Mouse (Mus musculus) cerebellum, postnatal 4 days (tissue): Measurements from ENCODE around the gene Oas1g.
"Not testable (repeated sequence)": the region's sequence is repeated elsewhere in the genome, so short reads cannot be mapped to it uniquely, and the experiment has no call there.

Experiments
- DNase-seq, 2 experiments: peaks; one replicate each; pipeline ENCODE4 v3.0.0; 2022; ENCODE audit warnings: low spot score in 2 of 2, mixed read lengths in 1 of 2

Gene Oas1g

DNA sequence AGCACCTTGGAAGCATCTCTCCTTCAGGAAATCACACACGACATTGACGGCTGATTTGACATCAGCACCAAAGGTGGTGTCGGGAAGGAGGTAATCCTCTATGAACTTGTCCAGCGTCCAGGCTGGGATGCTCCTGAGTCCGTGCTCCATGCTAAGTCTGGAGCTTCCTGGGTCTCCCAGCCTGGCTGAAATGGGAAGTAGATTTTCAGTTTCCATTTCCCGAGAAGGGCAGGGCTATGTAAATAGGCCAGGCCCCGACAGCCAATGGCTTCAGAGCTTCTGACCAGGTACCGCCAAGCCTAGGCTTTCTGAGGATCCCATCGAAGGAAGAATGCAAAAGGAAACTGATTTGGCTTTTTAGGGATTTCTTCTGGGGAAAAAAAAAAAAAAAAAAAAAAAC is at the start of gene Oas1g:
Gene Oas1g (minus strand): TSS at position 201 of the 400 bp plus-strand sequence.
- not testable (repeated sequence) for DNase-seq

DNA sequence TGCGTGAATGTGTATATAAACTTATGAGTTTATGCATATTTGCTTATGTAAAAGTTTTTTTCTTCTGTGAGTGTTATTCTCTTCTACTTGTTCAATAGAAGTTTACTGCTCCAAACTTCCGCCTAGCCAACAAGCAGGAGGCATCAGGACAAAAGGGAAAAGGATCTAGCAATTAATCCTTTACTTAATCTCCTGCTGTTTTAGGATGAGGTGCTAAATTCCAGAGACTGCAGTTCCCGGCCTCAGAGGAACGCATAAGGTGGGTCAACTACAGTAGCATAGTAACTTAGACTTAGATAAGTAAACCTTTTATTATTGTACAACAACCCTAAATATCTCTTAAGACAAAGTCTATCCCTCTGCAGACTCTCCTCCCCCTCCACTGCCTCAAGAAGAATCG is 46.6 kb upstream of the Oas1g start:
- DNase-seq = no peak

DNA sequence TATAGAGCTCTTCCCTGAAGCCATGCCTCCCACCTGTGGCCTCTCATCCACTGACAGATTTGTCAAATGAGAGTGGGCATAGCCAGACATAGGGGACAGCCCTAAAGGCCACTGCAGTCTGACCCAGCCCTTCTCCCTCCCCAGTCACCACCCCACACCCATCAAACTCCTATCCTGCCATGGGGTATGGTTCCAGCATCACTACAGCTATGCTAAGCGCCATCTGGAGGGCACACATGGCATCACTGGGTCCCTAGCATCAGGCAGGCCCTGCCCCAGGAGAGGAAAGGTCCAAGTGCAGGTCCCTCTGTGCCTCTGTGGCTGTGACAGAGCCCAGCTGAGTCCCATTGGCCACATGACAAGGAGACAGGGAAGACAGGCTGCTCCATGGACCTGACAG is 39.6 kb upstream of the Oas1g start:
- no peak for DNase-seq

DNA sequence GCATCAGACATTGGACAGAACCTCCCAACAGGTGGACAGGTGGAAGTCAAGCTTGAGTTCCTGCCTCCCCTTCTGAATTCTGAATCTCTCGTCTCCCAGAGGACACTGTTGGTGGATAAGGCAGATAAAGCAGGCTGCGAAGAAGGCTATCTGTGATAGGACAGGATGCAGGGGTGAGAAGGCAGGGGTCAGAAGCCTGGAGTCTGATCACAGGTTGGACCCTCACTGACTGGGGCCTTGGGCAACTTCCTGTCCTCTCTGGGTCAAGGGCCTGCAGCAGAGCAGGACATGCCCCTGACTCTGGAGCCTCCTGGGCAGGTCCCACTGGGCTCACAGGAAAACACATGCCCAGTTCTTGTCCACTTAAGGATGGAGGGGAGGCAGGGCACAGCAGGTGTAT is 38.9 kb upstream of the Oas1g start:
- DNase-seq = not testable (repeated sequence)

DNA sequence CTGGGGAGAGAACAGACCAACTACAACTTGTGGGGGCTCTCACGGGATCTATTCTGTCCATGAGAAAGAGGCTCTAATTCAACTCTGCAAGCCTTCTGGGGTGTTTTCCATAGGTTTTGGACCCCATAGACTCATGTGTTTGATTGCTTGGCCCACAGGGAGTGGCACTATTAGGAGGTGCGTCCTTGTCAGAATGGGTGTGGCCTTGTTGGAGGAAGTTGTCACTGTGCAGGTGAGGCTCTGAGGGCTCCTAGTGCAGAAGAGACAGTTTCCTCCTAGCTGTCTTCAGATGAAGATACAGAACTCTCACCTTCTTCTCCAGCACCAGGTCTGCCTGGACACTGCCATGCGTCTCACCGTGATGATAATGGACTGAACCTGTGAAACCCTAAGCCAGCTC is 37.1 kb upstream of the Oas1g start:
- DNase-seq = not testable (repeated sequence)

DNA sequence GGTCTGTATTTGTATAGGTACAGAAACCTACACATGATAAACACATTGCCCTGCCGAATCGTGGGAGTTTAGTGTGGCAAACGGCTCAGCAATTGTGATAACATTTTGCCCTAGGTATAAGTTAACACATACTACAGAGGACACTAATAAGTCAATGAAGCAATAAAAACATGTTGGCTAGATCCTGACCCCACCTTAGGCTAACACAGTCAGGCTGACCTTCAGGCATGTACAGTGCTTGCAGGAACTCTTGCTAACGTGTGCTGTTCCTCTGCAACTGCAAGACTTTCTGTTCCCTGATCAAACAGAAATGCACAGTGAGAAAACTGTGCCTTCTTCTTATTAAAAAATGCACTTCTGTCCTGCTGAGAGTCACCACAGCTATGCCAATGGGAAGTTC is 36.6 kb upstream of the Oas1g start:
- DNase-seq = no peak

DNA sequence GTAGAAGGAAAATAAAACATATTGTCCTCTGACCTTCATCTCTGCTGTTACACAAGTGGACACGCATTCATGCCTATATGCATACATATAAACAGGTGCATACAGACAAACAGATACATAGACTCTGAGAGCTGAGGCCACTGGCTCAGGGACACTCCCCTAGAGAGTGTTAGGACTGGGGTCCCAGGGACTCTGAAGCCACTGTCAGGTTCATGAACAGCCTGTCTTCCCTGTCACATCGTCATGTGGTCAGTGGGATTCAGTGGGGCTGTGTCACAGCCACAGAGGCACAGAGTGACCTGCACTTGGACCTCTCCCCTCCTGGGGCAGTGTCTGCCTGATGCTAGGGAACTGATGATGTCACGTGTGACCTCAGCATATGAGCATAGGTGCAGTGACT is 32.9 kb upstream of the Oas1g start:
- DNase-seq = no peak

DNA sequence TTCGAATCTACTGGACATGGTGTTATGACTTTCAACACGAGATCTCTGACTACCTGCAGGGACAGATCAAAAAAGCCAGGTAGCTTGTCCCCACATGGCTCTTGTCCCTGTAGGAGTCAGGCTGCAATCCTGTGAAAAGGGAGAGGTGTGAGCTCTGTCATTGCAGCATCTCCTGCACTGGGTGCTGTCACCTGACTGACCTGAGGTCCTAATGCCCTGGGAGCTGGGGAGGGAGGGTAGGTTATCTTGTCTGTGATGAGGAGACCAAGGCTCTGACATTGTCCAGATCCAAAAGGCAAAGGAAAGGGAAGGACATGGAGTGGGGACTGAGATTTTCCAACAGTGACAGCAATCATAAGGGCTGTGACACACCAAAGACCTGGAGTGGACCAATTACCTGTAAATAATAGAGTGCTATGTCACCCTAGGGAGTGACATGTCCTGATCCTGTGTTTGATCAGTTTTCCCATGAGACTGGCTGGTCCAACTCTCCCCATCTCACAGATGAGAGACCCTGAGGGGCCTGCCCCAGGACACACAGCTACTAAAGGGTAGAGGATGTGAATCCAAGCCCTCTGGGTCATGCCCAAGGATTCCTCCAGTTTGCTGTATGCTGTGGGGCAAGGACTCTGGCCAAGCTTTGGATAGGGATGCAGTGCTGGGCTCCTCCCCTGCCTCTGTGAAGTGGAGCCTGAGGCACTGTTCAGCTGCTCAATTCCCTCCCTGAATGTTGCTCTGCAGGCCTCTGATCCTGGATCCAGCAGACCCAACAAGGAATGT is 31.9 kb upstream of the Oas1g start:
- DNase-seq = not testable (repeated sequence)

DNA sequence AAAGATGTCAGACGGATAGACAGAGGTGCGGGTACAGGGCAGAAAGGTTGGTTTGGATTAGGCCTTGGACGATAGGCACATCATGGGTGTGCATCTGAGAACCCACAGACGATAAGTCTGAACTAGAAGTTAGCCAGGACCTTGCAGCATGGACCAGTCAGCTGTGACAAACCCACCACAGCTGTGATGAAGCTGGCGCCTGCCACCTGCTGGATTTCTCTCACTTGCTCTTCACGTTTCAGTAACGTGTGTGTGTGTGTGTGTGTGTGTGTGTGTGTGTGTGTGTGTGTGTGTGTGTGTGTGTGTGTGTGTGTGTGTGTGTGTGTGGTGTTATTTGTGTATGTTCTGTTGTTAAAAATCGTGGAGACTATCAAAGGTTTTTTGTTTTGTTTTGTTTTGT is 26.8 kb upstream of the Oas1g start, which contains the start of gene Oas1d:
Gene Oas1d (plus strand): TSS at position 333 of the 400 bp plus-strand sequence.
- not testable (repeated sequence) for DNase-seq

DNA sequence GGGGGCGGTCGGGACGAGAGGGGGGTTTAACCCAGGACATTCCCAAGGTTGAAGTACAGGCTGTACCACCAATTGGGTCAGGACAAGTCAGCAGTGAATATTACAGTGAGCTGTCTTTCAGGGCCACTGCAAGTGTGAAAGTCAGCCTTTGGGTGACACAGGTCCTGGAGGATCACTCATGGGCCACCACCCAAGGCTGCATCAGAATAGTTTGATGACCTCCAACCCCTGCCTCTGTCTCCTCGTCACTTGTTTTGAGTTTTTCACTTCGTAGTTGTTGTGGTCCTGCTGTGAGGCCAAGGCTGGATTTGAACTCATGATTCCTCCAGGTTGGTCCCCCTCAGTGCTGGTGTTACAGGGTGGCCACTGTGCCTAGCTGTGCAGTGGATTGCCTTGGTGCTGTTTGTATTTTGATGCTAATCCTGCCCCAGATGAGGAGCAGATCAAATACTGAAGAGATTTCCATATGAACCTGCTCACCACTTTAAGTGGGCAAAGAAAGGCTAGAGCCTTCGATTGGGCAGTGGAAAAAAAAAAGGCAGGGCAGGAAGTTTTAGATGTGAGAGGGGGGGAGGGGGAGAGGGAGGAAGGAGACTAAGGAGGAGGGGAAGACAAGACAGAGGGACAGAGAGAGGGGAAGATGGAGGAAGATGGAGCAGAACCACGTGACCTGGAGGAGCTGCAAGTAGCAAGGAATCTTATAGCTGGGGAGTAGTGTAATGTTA is 20.9 kb upstream of the Oas1g start:
- DNase-seq = no peak

DNA sequence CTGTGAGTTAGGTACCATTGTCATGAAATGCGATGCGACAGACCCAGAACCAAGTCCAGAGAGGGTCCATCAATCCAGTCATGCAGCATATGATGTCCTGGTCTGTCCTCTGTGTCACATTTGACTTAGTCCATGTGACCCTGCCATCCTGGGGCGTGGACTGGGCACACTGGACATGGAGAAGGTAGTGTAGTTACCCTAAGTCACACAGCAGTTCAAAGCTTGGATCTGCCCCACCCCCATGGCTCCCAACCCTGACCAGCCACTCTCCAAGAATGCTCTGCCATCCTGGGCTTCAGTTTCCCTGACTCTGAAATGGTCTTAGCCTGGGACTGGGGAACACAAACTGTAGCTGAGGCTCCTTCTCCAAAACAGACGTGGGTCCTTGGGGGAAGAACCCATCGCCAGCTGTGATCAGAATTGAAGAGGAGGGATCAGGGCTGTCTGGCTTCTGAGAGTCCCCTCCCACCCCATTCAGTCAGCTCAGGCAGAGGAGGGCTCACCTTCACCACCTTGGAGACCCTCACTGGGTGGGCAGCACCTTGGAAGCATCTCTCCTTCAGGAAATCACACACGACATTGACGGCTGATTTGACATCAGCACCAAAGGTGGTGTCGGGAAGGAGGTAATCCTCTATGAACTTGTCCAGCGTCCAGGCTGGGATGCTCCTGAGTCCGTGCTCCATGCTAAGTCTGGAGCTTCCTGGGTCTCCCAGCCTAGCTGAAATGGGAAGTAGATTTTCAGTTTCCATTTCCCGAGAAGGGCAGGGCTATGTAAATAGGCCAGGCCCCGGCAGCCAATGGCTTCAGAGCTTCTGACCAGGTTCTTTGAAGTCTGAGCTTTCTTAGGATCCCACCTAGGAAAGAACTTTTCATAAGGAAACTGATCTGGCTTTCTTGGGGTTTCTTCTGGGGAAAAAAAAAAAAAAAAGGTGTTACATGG is 19.6 kb upstream of the Oas1g start, which contains the start of gene Oas1a:
Gene Oas1a (minus strand): TSS at position 731 of the 943 bp plus-strand sequence.
- DNase-seq = not testable (repeated sequence)

DNA sequence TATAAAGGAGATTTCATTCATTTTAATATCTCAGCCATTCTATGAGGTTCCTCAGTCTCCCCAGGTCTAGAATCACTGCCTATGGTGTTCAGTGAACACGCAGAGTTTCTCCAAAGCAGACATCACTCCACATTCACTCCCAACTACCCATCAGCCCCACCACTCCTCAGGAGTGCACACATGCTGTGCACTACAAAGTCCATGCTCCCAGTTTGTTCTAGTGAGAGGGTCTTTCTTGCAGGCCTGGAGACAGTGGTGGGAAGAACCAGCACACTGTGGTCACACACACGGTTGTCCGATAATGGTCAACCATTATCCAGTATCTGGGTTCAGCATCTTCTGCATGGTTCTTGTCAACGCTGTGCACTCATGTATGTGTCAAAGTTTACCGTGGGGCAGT is 14.6 kb upstream of the Oas1g start:
- no peak for DNase-seq

DNA sequence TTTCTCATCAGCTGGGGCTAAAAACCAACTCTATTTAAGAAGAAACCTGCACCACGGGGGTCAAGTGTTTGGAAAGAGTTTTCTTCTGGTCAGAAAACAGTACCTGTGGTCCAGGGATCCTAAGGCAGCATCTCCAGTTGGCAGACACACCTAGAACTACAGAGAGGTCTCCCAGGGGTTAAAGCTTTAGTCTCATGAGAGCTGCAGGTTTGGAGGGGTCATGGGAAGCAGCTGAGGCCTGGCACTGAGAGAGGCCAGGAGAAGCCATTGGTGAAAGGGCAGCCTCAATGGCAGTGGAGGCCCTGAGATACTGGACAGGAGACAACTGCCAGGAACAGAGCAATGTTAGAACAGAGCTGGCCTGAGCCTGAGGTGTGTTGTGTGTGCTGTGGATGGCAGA is 13.3 kb upstream of the Oas1g start:
- no peak for DNase-seq

DNA sequence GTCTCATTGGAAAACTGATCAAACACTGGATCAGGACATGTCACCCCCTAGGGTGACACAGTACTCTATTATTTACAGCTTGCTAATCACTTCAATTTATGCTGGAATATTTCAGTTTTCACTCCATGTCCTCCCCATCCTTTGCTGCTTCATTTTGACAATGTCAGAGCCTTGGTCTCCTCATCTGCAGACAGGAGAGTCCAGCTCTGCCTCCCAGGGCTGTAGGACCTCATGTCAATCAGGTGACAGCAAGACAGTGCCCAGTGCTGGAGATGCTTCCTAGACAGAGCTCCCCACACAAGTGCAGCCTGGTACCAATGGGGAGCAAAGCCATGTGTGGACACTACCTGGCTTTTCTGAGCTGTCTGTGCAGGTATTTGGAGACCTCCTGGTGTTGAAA is 11.3 kb upstream of the Oas1g start:
- no peak for DNase-seq

DNA sequence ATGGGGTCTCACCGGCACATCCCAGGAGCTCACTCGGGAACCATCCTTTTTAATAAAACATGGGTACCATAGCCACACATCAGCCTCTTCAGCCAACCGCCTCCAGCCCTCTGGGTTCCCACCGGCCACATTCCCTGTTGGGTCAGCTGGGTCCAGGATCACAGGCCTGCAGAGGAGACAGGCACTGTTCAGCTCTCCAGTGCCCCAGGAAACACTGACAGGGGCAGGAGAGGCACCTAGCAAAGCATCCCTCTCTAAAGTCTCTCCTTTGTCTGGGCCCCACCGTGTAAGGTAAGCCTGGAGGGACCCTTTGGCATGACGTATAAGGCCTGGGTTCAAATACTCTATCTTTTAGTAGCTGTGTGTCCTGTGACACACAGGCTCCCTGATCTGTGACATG is 10.9 kb upstream of the Oas1g start:
- no peak for DNase-seq

DNA sequence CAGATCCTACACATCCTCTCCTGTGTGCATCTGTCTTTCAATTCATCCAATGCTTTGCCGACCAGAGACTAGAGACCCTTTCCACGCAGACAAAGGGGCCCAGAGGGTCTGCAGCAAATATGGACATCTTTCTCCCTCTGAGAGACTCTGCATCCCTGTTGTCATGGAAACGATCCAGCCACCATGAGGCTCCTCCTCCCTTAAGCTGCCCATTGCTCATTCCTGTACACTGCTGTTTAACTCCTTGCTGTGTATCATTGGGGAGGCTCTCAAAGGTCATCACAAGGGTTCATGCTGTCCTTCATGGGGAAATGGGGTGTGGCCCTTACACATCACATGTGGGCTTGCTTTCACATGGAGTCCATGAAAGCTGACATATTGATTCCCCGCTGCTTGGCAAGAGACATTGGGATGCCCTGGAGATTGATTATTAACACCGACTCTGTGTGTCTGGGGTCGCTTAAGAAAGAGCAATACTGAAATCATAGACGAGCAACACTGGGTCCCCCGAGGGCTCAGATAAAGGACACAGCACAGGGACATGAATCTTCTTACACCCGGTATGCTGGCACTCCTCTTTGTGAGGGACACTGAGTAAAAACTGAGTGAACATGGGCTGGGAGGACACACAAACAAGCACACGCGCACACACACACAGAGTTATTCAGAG is 8.0 kb upstream of the Oas1g start:
- no peak for DNase-seq

DNA sequence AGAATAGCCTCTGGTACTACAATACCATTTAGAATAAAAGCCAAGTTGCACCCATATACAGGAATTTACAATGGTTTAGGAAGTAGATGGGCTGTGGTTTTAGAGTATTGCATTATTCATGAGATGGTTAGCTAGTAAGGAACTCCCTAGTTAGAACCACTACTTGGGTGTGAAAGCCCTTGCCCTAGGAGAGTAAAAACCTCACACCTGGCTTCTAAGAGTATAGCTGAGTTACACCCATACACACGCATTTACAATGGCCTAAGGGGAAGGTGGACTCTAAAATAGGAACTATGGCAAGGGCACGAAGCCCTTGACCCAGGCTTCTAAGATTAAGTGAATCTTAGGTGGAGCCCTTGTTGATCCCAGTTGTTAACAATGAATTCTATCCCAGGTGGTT is 7.3 kb upstream of the Oas1g start:
- not testable (repeated sequence) for DNase-seq

DNA sequence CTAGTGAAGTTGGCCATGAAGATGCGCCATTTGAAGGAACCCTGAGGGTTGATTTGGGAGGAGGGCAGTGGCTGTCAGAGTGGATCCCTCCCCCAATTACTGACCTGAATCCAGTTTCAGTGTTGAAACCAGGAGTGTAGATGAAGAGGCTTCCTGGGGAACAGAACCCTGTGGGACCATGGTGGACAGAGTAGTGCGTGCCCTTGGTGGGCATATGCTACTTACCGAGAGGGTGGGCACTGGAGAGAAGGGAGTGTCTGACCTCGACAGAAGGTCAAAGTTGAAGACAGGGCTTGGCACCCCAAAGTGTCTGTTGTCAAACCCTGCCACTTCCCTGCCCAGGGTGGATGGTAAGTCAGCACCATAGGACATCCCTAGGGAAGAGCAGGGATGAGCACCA is 6.5 kb upstream of the Oas1g start:
- DNase-seq = not testable (repeated sequence)

DNA sequence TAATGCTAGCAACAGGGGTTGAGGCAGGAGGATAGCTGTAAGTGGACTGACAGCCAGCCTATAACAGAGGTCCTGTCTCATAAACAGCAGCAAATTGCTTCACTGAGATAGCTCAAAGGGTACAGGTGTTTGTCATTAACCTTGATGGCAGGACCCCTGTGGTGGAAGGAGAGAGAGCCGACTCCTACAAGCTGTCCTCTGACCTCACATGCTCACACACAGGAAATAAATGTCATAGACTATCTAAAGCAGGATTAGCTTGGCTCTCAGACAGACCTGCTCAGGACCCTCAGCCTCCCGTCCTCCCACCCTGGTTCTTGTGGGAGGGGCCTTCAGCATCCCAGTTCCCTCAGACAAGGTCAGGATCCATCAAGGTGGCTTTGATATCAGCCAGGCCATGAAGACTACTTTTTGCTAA is 4.8 kb upstream of the Oas1g start:
- DNase-seq = no peak

DNA sequence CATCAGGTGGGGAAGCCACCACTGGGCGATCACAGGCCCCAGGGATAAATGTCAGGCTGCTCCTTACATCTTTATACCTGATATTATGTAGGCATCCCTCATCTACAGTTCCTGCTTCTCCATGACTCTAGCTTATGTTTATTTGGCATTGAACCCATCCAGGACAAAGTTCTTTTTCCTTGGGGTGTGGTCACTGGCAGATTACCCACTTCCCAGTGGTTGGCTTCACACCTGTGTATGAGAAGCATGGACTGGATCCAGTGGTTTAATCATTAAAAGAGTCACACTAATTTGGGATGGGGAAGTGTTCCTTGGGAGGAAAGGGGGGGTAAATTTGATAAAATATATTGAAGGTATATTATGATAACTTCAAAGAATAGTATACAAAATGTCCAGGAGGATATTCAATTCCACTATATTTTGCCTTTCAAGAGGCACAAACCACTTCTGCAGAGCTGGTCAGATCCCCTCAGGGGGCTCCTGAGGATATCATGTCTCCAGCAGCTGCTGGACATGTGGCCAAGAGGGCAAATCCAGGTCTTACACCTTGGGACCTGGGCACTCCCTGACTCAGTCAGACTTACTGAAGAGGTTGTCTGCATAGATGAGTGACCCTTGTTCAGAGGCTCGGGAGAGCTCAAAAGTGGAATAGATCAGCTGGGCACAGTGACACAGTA is 4.3 kb upstream of the Oas1g start:
- DNase-seq = not testable (repeated sequence)

DNA sequence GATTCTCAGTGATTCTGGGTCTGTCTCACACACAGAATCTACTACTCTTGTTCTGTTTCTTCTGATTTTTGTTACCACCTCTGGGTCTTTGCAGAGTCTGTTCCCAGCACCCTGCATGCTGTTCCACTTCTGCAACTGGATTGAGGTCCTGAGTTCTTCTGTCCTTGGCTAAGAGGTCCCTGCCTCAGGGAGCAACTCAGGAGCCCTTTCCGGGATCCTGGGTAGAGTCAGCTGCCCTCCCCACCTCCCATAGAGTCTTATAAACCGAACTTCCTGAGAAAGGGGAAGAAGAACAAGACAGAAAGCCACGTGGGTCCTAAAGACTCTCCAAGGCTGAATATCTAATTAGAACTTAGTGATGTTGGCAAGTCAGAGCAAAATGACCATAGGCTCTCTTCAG is 3.6 kb upstream of the Oas1g start:
- DNase-seq = no peak
